Mouse (Mus musculus) embryo, embryonic 11 days (tissue): ENCODE measurements around the gene Gm26602.
A peak's percentile ranks its signal among the peaks of the same experiment; 100 is the strongest.

Experiments used
- DNase-seq: peaks from one replicate; pipeline ENCODE4 v3.0.0-alpha.2; 2015

Gm26602 gene

GRCm38 (mm10) chr10:79886054-79886453, 24.6 kb upstream of the Gm26602 start, which contains the start of gene Elane:
TSS of gene Elane (plus strand) at chr10:79886247.
- DNase-seq: no peak

- DNase-seq: no peak
Observed at GRCm38 (mm10) chr10:79886611-79887010, 24.0 kb upstream of the Gm26602 start.

DNA sequence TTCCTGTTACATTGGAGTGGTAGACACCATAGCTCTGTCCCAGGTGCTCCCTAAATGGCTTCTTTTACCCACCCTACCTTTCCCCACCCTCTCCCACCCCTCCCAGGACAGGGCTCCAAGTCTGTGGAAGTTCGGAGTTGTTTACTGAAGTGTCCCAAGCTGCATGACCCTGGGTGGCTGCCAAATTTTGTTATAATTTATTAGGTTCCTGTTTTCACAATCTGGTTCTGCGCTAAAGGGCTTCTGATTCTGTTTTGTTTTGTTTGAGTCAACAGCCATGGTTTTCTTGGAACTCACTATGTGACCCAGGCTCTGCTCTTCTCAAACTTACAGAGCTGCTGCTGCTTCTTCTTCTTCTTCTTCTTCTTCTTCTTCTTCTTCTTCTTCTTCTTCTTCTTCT, 21.3 kb upstream of the Gm26602 start:
- DNase-seq: no peak

GRCm38 (mm10) chr10:79890670-79891069, 20.0 kb upstream of the Gm26602 start, which contains the start of gene Cfd:
TSS of gene Cfd (plus strand) at chr10:79890853.
- no peak for DNase-seq

DNA sequence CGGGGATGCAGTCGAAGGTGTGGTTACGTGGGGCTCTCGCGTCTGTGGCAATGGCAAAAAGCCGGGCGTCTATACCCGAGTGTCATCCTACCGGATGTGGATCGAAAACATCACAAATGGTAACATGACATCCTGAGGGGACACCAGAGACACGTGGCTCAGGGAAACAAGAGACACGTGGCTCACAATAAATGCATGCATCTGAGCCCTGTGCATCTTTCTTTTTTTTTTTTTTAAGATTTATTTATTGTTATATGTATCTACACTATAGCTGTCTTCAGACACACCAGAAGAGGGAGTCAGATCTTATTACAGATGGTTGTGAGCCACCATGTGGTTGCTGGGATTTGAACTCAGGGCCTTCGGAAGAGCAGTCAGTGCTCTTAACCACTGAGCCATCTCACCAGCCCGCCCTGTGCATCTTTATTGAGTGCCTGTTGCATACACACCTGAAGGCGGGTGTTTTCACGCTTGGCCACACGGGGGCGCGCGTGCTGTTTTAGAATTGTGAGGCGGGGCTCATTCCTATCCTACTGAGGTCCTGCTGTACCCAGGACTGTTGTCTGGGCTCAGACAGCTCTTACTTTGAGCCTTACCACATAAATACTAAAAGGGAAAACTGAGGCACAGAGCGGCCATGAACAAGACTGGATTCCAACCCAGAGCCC, 18.1 kb upstream of the Gm26602 start:
- DNase-seq: peak; percentile 83

- no peak for DNase-seq
Observed at GRCm38 (mm10) chr10:79896306-79896705, 14.3 kb upstream of the Gm26602 start.

- DNase-seq: no peak
Observed at GRCm38 (mm10) chr10:79896814-79897213, 13.8 kb upstream of the Gm26602 start.

- no peak for DNase-seq
Observed at GRCm38 (mm10) chr10:79897316-79898245, 13.1 kb upstream of the Gm26602 start.

GRCm38 (mm10) chr10:79900951-79901410, 9.7 kb upstream of the Gm26602 start:
- no peak for DNase-seq

- no peak for DNase-seq
Observed at GRCm38 (mm10) chr10:79906712-79907111, 3.9 kb upstream of the Gm26602 start.

- DNase-seq: no peak
Observed at GRCm38 (mm10) chr10:79907415-79907814, 3.2 kb upstream of the Gm26602 start.

DNA sequence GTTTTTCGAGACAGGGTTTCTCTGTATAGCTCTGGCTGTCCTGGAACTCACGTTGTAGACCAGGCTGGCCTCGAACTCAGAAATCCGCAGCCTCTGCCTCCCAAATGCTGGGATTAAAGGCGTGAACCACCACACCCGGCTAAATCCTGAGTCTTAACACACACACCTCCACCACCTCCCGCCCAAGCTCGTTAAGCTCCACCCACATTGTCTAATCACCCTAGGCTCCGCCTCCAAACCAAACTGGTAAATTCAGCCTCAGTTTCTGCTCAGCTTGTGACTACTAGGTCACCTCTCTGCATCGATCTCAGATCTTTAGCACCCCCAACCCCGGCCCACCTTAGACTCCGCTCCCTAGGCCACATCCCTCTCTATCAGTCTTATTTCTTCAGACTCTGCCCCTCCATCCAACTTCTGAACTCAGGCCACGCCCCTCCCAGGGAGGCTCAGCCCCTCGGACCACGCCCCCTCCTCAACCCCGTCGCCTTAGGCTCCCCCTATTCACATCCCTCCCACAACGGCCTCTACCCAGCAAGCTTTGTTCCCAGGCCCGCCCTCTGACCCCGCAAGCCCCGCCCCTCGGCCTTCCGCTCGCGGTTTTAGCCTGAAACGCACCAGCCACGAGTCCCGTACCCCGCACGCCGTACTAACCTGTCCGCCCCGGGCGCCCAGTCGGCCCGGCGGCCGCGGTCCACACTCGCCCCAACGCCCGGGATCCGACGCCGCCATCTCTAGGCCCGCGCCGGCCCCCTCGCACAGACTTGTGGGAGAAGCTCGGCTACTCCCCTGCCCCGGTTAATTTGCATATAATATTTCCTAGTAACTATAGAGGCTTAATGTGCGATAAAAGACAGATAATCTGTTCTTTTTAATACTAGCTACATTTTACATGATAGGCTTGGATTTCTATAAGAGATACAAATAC, 2.2 kb upstream of the Gm26602 start, which contains the start of gene Med16:
Med16 (minus strand) TSS at position 757 of the 925 bp plus-strand sequence.
- peak; percentile 98 for DNase-seq

GRCm38 (mm10) chr10:79909092-79909922, 1.3 kb upstream of the Gm26602 start:
- peak; percentile 50 for DNase-seq

- DNase-seq: no peak
Observed at GRCm38 (mm10) chr10:79912412-79912811, 1.8 kb downstream of the Gm26602 start.

DNA sequence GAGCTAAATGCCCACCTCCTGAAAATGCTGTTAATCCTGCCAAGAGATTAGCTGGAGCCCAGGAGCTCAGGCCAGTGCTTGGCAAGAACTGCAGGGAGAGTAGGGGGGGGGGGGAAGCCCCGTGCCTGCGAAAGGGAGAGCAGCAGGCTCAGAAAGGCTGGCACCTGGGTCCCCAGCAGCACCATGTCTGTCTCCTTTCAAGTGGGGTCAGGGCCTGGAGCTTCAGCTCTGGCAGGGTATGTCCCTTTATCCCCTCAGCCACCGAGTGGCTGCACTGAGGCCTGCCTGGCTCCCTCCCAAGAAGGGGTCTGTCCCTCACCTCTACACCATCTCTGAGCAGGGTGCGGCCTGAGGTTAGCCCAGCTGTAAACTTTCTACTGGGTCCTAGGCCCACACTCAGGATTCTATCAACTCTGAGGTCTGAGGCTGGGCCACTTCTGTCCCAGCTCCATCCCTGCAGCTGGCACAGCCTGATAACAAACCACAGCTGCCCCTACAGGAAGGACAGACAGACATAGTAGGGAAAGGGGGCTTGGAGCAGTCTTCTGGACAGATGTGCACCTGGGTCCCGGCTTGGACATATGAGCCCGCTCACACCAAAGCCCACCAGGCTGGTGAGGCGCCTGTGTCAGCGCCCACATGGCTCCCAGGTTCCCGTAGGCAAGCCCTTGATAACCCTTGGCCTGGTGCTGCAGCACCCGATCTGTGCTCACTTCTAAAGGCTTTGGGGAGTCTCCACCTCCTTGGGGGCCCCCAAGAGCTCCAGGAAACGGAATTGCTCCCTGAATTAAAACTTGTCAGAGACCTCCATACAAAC, 3.7 kb downstream of the Gm26602 start:
- no peak for DNase-seq

- no peak for DNase-seq
Observed at GRCm38 (mm10) chr10:79914948-79915596, 4.4 kb downstream of the Gm26602 start.

DNA sequence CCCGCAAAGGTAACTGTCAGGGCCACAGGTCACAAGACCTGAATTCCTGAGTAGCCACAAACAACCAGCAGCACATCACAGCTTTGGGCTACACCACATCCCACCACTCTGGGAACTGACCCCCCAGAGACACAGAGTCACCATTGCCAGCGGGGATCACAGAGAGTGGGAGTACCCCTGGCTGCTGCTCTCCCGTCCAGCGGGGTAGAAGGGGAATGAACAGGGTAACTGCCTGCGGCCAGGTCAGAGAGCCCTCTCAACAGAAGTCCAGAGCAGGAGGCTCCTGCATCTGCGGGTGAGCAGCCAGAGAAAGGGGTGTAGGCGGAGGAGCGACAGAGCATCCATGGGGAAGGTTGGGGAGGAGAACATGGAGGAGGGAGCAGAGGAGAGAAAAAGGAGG, 5.4 kb downstream of the Gm26602 start:
- DNase-seq: no peak

GRCm38 (mm10) chr10:79916808-79917531, 6.3 kb downstream of the Gm26602 start, which contains the start of gene Kiss1r:
TSS of gene Kiss1r (plus strand) at chr10:79916971.
- peak; percentile 93 for DNase-seq

DNA sequence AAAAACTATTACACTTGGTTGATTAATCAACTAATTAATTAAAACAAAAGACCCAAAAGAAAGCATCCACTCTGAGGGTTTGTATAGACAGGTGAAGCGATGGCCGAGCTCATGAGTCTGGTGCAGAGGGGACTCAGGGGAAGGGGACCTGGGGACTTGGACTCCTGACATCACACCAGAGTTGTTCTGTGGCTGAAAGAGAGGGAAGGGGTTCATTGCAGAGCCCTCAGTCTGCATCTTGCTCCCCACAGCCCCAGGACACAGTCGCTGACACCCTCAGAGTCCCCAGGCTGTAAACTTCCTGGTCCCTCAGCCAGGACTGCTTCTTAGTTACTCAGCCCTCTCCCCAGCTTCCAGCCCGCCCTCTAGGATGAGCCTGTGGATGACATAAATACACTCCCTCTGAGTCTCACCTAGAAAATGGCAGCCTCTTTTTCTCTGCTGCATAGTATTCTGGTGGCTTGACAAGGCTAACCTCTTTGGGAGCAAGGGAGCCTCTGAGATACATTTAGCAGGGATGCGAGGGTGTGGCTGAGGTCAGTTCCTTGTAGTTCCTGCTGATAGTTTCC, 7.0 kb downstream of the Gm26602 start:
- no peak for DNase-seq
